Mouse (Mus musculus): ENCODE measurements around the gene Recql5.

- no peak for TF ChIP-seq CTCF (IDR thresholded peaks at IDR 0.05; ENCODE audit: control insufficient read depth, insufficient read depth, low read length)
- no peak for TF ChIP-seq POLR2A (IDR thresholded peaks at IDR 0.05; ENCODE audit: borderline replicate concordance, control insufficient read depth, low read depth, low read length)
These were observed at the start of gene Recql5, which contains the start of gene Sap30bp for GRCm38 (mm10) chr11:115933108-115933746.

Data from bone marrow, adult 2 months (tissue).